Mouse (Mus musculus) bone marrow, adult 2 months (tissue): ENCODE data around the gene Tmc6.

Experiments used
- CTCF ChIP-seq: fragments of 200-500 bp; IDR thresholded peaks from 2 replicates; pipeline ENCODE4 v1.5.1; 2011; ENCODE audit warnings: low read length, control low read depth; ENCODE audit not compliant: control insufficient read depth, insufficient read depth
- POLR2A ChIP-seq: fragments of 200-500 bp; IDR thresholded peaks from 2 replicates; pipeline ENCODE4 v1.6.1; 2011; ENCODE audit warnings: low read depth, mild to moderate bottlenecking, control low read depth, low read length, borderline replicate concordance; ENCODE audit not compliant: control insufficient read depth

- TF ChIP-seq CTCF (no peak), POLR2A (no peak)
These were observed 37.1 kb upstream of the Tmc6 start for GRCm38 (mm10) chr11:117819095-117819494.
